Mouse (Mus musculus) left cerebral cortex, postnatal 14 days (tissue): ENCODE measurements around the gene Gm20547. TPM values are rescaled to one million over a fixed set of nuclear protein-coding genes. Genes with fewer than 3 reads are reported as not detected.

Experiments used
- DNase-seq, 2 experiments: peaks; one replicate each; pipeline ENCODE4 v3.0.0; 2021 to 2022; ENCODE audit warnings: low spot score in 2 of 2, mixed read lengths in 1 of 2
- intact Hi-C: fragments of 180-260 bp; cut with DNase I; formaldehyde crosslinking; loops from one replicate; pipeline ENCODE4 v1.15.1; 2025
- total RNA-seq, 2 experiments: library from RNA; stranded (reverse); gene quantifications; 2 replicates each; pipeline ENCODE4 v1.2.3; 2021

Gm20547 gene
- total RNA-seq, 2 experiments from 2014 or later: 0.26 TPM; not detected in 1

- intact Hi-C loops: no loop called here
- no peak for DNase-seq
Observed at GRCm38 (mm10) chr17:34862416-34863081, 19.3 kb downstream of the Gm20547 start, which contains the start of gene Cfb. TSS of gene Cfb (minus strand) at chr17:34862518.

- intact Hi-C loops: no loop called here
Observed at GRCm38 (mm10) chr17:34861704-34862415, 20.0 kb downstream of the Gm20547 start.

GRCm38 (mm10) chr17:34860514-34860913 is 21.3 kb downstream of the Gm20547 start:
- DNase-seq: no peak
- intact Hi-C loops: no loop called here

More at GRCm38 (mm10) chr17:34861704-34862415, 20.0 kb downstream of the Gm20547 start:
- DNase-seq: no peak

- intact Hi-C loops: loop anchor here (5.0 kb wide), 2 partner anchors 39 to 54 kb away; partner anchors contain the start of genes C2, Ehmt2 and Slc44a4
- DNase-seq: no peak
Observed at GRCm38 (mm10) chr17:34858670-34859069, 23.2 kb downstream of the Gm20547 start.

GRCm38 (mm10) chr17:34855825-34856224 is 26.0 kb downstream of the Gm20547 start:
- peak; percentile 26 to 35 for DNase-seq
- intact Hi-C loops: loop anchor here (5.0 kb wide), 2 partner anchors 41 to 56 kb away; partner anchors contain the start of genes C2, Ehmt2 and Slc44a4

GRCm38 (mm10) chr17:34854761-34855160 is 27.1 kb downstream of the Gm20547 start:
- intact Hi-C loops: loop anchor here (5.0 kb wide), 4 partner anchors 43 to 128 kb away; partner anchors contain the start of genes C2, Ehmt2, Lsm2 and Slc44a4
- DNase-seq: no peak

GRCm38 (mm10) chr17:34853511-34853910 is 28.3 kb downstream of the Gm20547 start:
- no peak for DNase-seq
- intact Hi-C loops: loop anchor here (5.0 kb wide), 2 partner anchors 94 to 129 kb away; partner anchors contain the start of gene Lsm2

- intact Hi-C loops: loop anchor here (2.0 to 5.0 kb wide), 3 partner anchors 14 to 132 kb away; partner anchors contain the start of genes Dxo, Lsm2 and Stk19
- DNase-seq: no peak
Observed at GRCm38 (mm10) chr17:34850517-34851125, 31.2 kb downstream of the Gm20547 start.

GRCm38 (mm10) chr17:34849722-34850516 is 31.9 kb downstream of the Gm20547 start, which contains the start of the genes Skiv2l and Nelfe:
TSS of gene Skiv2l (minus strand) at chr17:34850210.
TSS of gene Nelfe (plus strand) at chr17:34850391.
- peak; percentile 98 for DNase-seq
- intact Hi-C loops: loop anchor here (2.0 to 5.0 kb wide), 3 partner anchors 13 to 132 kb away; partner anchors contain the start of genes Dxo, Lsm2 and Stk19

- intact Hi-C loops: no loop called here
- DNase-seq: no peak
Observed at GRCm38 (mm10) chr17:34847615-34848014, 34.2 kb downstream of the Gm20547 start.

GRCm38 (mm10) chr17:34847192-34847591 is 34.6 kb downstream of the Gm20547 start:
- intact Hi-C loops: no loop called here
- DNase-seq: no peak

- no peak for DNase-seq
- intact Hi-C loops: no loop called here
Observed at GRCm38 (mm10) chr17:34844884-34845283, 37.0 kb downstream of the Gm20547 start.

- intact Hi-C loops: no loop called here
- no peak for DNase-seq
Observed at GRCm38 (mm10) chr17:34840736-34841307, 41.0 kb downstream of the Gm20547 start.

- intact Hi-C loops: loop anchor here (5.0 kb wide), 1 partner anchor 186 kb away; no protein-coding TSS in a partner anchor
Observed at GRCm38 (mm10) chr17:34838785-34839184, 43.1 kb downstream of the Gm20547 start.

GRCm38 (mm10) chr17:34837464-34838324 is 44.1 kb downstream of the Gm20547 start:
- DNase-seq: peak in 1 of 2 experiments; percentile 14
- intact Hi-C loops: loop anchor here (2.0 to 5.0 kb wide), 2 partner anchors 13 to 185 kb away; partner anchors contain the start of genes Nelfe and Skiv2l

More at GRCm38 (mm10) chr17:34838785-34839184, 43.1 kb downstream of the Gm20547 start:
- no peak for DNase-seq

- intact Hi-C loops: loop anchor here (2.0 to 5.0 kb wide), 2 partner anchors 14 to 185 kb away; partner anchors contain the start of genes Nelfe and Skiv2l
- peak; percentile 98 for DNase-seq
Observed at GRCm38 (mm10) chr17:34836856-34837221, 45.0 kb downstream of the Gm20547 start, which contains the start of the genes Stk19 and Dxo. TSS of gene Stk19 (minus strand) at chr17:34836945. TSS of gene Dxo (plus strand) at chr17:34837019.
